Mouse (Mus musculus) spleen, adult 2 months (tissue): Measurements from ENCODE around the gene Hoxc11. TPM values are rescaled to one million over a fixed set of nuclear protein-coding genes. Genes with fewer than 3 reads are reported as not detected.

Experiments
- DNase-seq, 2 experiments: peaks; one replicate each; pipeline versions ENCODE4 v3.0.0 to v3.0.0-alpha.2; 2012 to 2021; ENCODE audit warnings: low spot score in 2 of 2, low read depth in 1 of 2
- H3K27ac ChIP-seq: fragments of 200-500 bp; 2 replicates; pipeline ENCODE4 v1.5.1; 2012; ENCODE audit warnings: low read length, inconsistent platforms; ENCODE audit not compliant: insufficient read depth
- H3K27me3 ChIP-seq: fragments of 200-500 bp; 2 replicates; pipeline ENCODE4 v1.6.1; 2012; ENCODE audit warnings: mild to moderate bottlenecking, moderate library complexity, low read length, inconsistent platforms; ENCODE audit not compliant: control insufficient read depth, insufficient read depth
- H3K36me3 ChIP-seq: fragments of 200-500 bp; 2 replicates; pipeline ENCODE4 v1.6.1; 2012; ENCODE audit warnings: mild to moderate bottlenecking, low read length, inconsistent platforms; ENCODE audit not compliant: control insufficient read depth, insufficient read depth
- H3K4me1 ChIP-seq: fragments of 200-500 bp; 2 replicates; pipeline ENCODE4 v1.6.1; 2011; ENCODE audit warnings: inconsistent platforms; ENCODE audit not compliant: control insufficient read depth, insufficient read depth, insufficient read length
- H3K4me3 ChIP-seq: fragments of 200-500 bp; 2 replicates; pipeline ENCODE4 v1.5.1; 2011; ENCODE audit warnings: mild to moderate bottlenecking, inconsistent platforms; ENCODE audit not compliant: insufficient read depth, insufficient read length; ENCODE audit errors: extremely low read depth
- CTCF ChIP-seq: fragments of 200-500 bp; IDR thresholded peaks from 2 replicates; pipeline ENCODE4 v1.5.1; 2011; ENCODE audit warnings: mild to moderate bottlenecking, inconsistent platforms; ENCODE audit not compliant: insufficient read depth, insufficient read length, insufficient replicate concordance; ENCODE audit errors: extremely low read depth
- POLR2A ChIP-seq: fragments of 200-500 bp; IDR thresholded peaks from 2 replicates; pipeline ENCODE4 v1.6.1; 2011; ENCODE audit warnings: low read depth, low read length, inconsistent platforms
- WGBS: fragments of 180-500 bp; shearing (Covaris S2); methylation state at CpG from one replicate; pipeline ENCODE4 v1.1.7; 2018; 5-methylcytosine and 5-hydroxymethylcytosine counted together
- polyA plus RNA-seq: library from polyadenylated mRNA; depleted of rRNA; stranded (reverse); fragments of >200 nt; gene quantifications from 2 replicates; pipeline ENCODE4 v1.2.3, GENCODE M21; 2012

Hoxc11 gene
- polyA plus RNA-seq, 1 experiment, result not detected

DNA sequence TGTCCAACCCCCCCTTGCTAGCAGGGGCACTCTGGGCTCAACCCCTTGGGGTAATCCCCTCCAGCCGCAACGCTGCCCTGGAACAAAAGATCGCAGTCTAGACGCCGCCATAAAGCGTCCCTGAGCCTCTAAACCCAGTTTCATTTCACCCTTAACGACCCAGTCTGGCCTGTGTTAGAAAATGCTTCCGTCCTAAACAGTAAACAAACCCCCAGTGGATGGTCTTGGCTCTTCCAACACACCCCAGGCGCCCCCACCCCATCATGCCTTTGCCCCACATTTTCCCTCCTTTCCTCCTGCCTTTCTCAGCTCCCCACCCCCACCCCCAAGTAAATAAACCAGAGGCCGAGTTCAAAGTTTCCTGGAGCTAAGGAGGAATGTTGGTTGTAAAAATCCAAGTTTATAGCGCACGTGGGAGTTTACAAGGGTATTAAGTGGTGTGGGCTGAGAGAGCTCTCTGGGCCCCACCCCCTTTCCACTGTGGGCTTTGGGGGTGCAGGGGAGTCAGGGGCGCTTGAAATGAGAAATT is 5.5 kb downstream of the Hoxc11 start:
- H3K27me3 ChIP-seq, result peaks cover 46% of the 10 kb centered on the region
- TF ChIP-seq CTCF, result no peak
- TF ChIP-seq POLR2A, result no peak
- no peak overlapping the region for H3K27ac ChIP-seq
- peaks cover 2% of the 10 kb centered on the region; the same call in 1 of the 2 replicates for H3K4me1 ChIP-seq
- 6% methylated on average over 13 of the region's 13 CpGs for WGBS
- DNase-seq, result no peak
- H3K4me3 ChIP-seq, result no peak overlapping the region
- no peaks in the 10 kb centered on the region for H3K36me3 ChIP-seq

DNA sequence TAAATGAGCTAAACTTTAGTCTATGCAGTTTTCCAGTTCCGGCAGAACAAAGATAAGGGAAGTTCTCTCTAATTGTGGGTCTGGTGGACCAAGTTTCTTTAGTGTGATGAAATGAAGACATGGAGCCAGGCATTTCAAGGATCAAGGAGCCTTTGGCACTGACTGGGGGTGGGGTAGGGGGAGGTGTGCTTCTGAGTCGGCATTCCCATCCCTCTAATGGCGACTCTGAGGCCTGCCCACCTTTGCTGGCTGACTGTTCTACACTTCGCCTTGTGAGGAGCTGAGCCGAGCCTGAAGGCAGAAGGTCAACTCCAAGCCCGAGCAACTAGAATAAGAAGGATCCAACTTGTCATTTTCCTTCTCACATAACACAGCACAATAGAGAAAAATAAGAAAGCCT is 7.5 kb downstream of the Hoxc11 start:
- Histone ChIP-seq H3K27me3 (peaks cover 42% of the 10 kb centered on the region), H3K4me3 (no peak overlapping the region)
- WGBS, result 9% methylated on average over 6 of the region's 6 CpGs

DNA sequence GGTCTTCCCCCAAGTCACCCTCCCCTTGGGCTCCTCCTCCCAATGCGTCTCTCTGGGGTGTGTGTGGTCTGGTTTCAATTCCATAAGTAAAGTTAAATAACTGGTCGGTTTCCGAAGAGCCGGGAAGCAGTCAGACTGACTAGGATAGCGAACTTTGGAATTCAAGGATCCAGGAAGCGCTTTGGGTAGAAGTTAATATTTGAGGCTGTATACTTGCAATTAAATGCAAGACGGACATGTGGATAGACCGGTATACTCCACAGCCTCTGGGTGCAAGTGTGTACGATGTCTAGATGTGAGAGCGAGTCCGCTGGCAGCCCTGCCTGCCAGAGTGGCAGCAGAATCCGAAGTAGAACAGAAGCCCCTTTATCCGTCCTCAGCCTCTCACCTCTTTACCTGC is 8.3 kb downstream of the Hoxc11 start:
- no peak for DNase-seq
- H3K27me3 ChIP-seq, result peaks cover 43% of the 10 kb centered on the region
- WGBS, result 12% methylated on average over 13 of the region's 13 CpGs
- H3K4me3 ChIP-seq, result no peak overlapping the region
- no peak for TF ChIP-seq POLR2A
- no peak for TF ChIP-seq CTCF
- no peak overlapping the region for H3K27ac ChIP-seq
- peaks cover 2% of the 10 kb centered on the region; the same call in 1 of the 2 replicates for H3K4me1 ChIP-seq
- no peaks in the 10 kb centered on the region for H3K36me3 ChIP-seq

More for the DNA sequence above, 7.5 kb downstream of the Hoxc11 start:
- Histone ChIP-seq H3K27ac (no peak overlapping the region), H3K4me1 (peaks cover 2% of the 10 kb centered on the region; the same call in 1 of the 2 replicates), H3K36me3 (no peaks in the 10 kb centered on the region)
- no peak for DNase-seq
- TF ChIP-seq POLR2A, result no peak

DNA sequence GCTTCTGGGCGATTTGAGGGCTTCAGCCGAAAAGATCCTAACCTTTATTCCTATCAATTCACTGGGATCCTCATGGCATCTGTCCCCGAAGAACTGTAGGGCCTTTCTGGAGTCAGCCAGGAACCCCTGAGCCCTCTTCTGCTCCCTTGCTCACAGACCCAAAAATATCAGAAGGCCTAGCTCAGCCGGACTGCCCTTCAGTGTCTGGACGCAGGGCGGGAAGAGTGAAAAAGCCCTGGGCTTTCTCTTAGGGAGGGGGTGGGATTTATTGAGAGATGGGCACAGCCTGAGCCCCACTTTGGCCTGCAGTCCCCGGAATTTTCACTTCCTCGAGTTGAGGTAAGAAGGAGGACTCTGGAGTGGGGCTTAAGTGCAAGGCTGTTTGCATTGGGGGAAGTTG is 9.0 kb downstream of the Hoxc11 start:
- no peak for TF ChIP-seq POLR2A
- TF ChIP-seq CTCF, result no peak
- no peaks in the 10 kb centered on the region for H3K36me3 ChIP-seq
- WGBS, result 16% methylated on average over 8 of the region's 8 CpGs
- no peak overlapping the region for H3K27ac ChIP-seq
- no peak overlapping the region for H3K4me3 ChIP-seq
- DNase-seq, result no peak
- peaks cover 2% of the 10 kb centered on the region; the same call in 1 of the 2 replicates for H3K4me1 ChIP-seq
- peaks cover 48% of the 10 kb centered on the region for H3K27me3 ChIP-seq

DNA sequence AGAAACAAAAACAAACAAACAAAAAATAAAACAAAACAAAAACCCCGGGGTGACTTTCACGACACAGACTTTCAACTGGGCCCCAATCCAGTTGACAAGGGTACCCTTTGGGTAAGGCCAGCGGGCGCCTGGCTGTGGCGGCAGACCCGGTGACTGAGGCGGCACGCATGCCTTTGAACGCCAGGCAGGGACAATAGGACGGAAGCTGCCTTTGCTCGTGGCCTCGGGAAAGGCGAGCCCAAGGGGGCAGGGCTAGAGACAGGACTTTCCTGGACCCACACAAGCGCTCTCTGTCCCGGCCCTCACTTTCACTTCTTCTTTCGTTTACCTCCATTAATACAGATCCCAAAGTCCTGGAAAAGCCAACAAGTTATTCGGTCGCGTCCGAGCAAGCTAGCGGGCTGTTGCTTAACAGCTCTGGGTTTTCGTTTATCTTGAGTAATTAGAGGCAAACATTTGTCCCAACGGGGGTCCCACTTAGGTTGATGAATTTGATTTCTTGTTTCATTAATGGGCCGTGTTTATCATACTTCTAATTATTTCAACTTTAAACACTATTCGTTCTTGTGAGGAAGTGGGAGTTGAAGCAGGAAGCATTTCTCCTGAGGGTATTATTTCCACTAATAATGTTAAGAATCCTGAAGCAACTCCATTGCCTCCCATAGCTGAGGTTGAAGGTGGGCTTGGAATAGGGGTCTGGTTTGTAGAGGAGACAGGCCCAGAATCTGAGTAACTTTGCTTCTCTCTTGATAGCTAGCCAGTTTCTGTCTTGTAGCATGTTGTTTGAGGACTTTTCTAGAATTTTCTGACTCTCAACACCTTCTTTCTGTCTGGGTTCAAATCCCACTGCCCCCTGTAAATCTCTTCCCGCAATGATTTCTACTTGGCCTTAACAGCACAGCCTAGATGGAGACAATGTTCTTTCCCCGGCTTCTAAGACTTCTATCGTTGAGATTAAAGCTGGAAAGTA is 9.7 kb downstream of the Hoxc11 start:
- H3K4me3 ChIP-seq, result no peak overlapping the region
- WGBS, result 5% methylated on average over 28 of the region's 28 CpGs
- H3K27me3 ChIP-seq, result peaks cover 50% of the 10 kb centered on the region
- TF ChIP-seq POLR2A (no peak), CTCF (no peak)
- no peaks in the 10 kb centered on the region for H3K36me3 ChIP-seq
- DNase-seq, result no peak
- H3K27ac ChIP-seq, result no peak overlapping the region
- peaks cover 2% of the 10 kb centered on the region; the same call in 1 of the 2 replicates for H3K4me1 ChIP-seq

DNA sequence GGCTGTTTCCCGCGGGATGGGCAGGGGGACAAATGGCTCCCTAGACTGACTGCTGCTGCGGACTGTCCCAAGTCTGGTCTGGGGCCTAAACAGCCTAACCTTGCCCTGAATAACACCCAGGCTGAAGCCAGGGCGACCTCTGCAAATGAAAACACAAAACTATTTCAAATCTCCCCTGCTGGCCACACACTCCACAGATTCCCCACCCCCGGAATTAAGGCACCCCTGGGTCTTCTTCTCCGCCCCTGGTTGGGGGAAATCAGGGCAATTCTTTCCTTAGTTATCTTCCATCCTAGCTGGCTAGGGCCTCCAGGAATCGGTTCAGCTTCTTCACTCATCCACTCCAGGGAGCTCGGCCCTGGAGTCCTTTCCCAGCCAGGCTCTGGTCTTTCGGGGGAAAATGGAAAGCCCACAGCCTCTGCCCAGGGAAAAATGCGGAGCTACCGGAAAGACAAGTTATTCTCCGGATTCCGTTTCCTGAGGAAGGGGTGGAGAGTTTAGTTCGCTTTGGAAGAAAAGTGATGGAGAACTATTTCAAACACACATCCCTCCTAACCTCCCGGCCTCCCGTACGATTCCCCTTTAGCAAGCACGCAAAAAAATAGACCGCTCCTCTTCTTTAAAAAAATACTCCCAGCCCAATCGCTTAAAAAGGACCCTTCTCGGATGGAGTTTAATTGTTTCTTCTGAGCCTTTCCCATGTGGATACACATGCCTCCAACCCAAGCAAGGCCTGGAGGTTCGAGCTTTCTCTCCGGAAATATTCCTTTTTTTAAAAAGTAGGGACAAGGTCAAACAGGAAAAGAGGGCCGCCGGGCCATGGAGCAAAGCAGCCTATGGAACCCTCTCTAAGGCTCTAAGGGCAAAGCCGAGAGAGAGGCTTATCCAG is 11.0 kb downstream of the Hoxc11 start:
- Histone ChIP-seq H3K4me1 (peaks cover 2% of the 10 kb centered on the region; the same call in 1 of the 2 replicates), H3K36me3 (no peaks in the 10 kb centered on the region), H3K27ac (no peak overlapping the region), H3K27me3 (peaks cover 47% of the 10 kb centered on the region), H3K4me3 (no peak overlapping the region)
- WGBS, result 16% methylated on average over 26 of the region's 26 CpGs
- DNase-seq, result no peak
- TF ChIP-seq CTCF, result no peak
- no peak for TF ChIP-seq POLR2A
